Mouse (Mus musculus) cerebellum, adult 11-12 months (tissue): ENCODE results near the gene Chd6.

Experiments
- DNase-seq: peaks from one replicate; pipeline ENCODE4 v3.0.0; 2022

The Chd6 gene

DNA sequence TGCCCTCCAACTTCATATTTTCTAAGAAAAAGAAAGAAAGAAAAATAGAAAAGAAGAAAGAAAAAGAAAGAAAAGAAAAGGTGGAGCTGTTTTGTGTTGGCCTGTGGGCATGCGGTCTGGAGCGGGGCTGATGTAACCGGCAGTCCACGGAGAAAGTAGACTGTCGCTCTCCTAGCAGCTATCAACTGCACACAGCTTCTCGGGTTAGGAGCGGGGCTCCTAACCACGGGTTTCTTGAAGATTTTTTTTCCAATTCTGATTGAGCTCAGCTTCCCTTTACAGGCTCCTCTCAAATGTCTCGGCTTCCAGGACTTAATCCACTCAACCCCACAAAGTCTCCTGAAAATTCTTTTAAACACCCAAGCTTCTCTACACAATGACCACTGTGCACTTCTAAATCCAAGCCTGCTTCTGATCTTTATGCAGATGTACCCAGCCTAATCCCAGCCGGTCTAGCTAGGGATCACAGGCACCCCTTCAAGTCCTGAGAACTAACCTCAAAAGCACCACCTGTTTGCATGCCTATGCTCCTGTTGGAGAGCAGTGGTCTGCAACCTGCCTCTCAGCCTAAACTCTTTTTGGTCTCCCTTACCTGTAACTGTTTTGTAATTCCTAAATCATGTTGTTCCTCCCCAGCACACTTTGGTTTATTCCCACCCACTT is 42.6 kb downstream of the Chd6 start:
- no peak for DNase-seq

DNA sequence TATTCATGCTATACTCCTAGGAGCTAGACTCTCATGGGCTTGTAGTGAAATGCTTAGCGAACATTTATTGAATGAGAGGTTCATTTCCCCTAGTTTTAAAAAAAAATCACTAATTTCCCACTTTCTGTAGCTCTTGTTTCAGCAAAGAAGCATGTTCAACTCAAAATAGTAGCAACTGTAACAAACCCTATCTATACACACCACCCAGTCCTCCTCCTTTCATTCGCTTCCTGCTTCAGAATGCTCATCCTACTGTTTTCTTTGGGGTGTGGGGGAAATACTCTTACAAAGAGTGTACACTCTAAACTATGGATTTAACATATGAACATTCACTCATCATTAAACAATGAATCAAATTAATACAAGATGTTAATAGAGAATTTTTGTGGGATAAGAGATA is 43.3 kb downstream of the Chd6 start:
- DNase-seq = no peak

DNA sequence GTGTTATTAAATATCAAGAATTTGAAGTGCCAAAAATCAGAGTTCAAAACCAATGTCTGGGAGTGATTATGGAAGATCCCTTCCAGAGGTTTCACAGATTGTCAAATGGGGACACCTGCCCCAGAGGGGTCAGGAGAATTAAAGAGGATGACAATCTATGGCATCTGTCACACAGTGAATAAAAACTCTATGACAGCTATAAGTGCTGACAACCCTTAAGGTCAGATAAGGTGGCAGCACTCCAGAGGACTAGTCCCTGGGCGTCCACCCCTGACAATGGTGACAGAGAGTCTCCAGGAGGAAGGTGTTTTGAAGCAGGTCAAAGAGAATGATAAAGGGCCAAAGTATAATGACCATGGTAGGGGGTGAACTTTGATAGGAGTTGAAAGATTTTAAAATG is 44.0 kb downstream of the Chd6 start:
- DNase-seq = no peak

DNA sequence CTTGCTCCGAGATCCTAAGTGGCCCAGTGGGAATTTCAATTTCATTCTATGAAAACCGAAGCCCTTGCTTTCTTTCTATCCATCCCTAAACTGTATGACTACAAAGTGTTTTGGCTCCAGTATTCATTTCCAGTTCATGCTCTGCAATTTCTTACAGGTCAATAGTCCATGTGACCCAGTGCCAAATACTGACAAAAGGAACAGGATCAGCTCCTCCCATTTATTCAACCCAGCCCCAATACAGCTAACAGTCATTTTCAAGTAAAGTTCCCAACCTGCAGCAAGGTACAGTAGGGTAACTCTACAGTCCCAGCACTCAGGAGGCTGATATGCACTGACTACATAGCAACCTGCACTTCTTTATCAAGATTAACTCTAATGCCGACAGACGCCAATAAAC is 50.0 kb downstream of the Chd6 start:
- DNase-seq = no peak

DNA sequence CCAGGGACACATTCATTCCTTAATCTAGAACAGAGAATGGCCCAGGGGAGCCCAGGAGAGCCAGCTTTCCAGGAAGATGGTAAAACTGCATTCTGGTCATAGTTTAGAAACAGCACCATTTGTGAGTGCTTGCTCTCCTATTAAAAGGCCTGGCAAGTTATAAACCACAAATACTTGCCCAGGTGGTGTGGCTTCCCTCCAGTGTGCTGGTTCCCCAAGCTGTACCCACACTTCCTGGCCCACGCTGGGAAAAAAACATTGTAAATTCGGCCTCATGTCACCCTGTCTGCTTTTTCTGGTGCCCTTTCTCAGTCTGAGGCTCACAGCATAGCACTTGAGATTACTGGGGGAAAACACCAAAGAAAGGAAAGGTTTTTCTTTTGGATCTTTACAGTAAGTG is 55.1 kb downstream of the Chd6 start:
- DNase-seq = peak; percentile 80

DNA sequence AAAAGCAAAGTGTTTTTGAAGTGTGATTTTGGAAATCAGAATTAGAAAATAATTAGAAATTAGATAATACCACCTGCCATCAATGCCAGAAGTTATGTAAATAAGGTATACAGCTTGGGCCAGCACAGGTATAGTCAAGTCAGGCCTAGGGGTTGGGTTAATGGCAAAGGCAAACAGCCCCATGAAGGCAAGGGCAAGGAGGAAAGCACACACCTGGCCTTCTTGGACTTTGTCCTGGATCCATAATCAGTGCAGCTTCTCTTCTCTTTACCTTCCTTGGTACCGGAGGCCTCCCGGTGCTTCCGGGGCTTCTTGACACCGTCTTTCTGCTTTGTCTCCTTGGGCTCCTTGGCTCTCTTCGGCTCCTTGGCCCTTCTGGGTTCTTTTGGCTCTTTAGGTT is 56.7 kb downstream of the Chd6 start:
- no peak for DNase-seq

DNA sequence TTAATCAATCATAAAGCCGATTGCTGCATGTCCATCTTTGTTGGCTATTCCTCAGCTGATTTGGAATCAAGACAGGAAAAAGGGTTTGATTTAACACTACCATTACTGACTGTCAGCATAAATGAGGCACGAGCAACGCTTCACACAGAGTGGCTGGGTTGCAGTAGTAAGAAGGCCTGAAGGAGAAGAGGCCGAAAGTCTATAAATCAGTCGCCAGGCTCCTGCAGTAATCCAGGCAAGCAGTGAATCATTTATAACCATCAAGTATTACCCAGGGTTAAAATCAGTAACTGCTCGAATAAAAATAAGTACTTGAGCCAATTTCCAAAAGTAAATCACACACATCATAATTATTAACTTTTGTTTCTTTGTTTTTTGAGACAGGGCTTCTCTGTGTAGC is 59.4 kb downstream of the Chd6 start:
- no peak for DNase-seq

DNA sequence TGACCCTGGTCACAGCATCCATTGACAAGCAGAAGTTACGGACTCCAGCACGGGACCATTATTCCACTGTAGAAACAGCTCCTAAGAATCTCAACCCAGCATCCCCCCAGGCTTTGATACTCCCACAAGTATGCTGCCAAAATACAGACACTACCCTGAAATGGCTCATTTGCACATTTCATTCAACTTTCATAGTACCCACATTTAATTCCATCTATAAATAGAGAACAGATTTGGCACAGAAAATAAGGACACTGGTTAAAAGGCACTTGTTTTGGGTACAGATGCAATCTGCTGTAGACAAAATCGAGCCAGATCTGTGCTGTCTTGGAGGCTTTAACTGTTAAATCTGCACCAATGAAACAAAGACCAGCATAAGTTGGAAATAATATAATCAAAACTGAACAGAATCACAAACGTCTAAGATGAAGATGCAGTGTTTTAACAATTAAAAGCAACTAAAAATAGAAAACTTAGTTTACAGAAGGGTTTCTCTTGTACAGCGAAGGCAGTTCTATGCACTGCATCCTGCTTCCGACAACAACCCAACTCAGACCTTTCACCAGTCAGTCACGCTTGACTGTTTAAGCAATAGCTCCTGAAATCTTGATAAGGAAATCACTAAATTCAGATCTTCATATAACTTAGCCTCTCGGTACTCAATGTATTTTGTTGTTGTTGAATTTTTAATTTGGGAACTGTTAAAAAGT is 64.2 kb downstream of the Chd6 start:
- no peak for DNase-seq

DNA sequence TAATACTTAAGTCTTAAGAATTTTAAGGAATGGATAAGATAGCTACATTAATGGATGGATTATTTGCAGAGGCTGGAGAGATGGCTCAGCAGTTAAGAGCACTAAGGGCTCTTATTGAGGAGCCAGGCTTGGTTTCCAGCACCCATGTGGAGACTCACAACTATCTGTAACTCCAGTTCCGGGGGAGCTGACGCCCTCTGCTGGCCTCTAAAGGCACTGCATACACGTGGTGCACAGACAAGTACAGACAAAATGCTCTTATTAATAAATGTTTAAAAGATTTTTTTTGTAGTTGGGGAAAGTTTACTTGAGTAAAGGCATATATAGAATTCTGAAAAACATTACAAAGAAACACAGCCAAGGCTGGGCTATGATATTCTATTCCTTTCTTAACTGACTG is 66.0 kb downstream of the Chd6 start:
- DNase-seq = no peak

DNA sequence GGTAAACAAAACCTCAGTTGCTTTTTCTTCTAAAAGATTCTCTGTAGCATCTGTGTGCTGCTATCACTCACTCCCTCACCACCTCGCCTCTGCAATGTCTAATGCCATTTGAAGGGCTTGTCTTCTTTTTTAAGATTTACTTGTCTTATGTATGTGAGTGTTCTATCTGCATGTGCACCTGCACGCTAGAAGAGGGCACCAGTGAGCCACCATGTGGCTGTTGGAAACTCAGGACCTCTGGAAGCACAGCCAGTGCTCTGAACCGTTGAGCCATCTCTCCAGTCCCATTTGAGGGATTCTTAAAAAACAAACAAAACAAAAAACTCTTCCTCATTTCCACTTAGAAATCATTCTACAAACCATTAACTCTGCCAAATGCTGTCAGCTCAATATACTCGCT is 68.1 kb downstream of the Chd6 start:
- DNase-seq = no peak

DNA sequence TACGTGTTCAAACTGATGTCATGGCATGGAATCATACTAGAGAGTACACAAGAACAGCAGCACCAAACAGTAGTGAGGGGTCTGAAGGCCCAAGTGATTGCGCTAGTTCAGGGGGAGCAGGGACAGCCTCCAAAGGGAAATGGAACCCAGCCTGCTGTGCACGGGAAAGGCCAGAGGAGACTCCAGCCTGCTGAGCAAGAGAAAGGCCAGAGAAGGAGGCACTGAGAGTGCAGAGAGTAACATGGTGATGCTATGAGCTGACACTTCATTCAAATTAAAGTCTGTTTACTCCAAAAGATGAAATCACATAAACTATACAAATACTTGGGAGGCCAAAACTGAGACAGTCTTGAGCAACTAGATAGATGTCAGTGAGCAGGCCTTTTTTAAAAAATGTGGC is 71.1 kb downstream of the Chd6 start:
- DNase-seq = no peak

DNA sequence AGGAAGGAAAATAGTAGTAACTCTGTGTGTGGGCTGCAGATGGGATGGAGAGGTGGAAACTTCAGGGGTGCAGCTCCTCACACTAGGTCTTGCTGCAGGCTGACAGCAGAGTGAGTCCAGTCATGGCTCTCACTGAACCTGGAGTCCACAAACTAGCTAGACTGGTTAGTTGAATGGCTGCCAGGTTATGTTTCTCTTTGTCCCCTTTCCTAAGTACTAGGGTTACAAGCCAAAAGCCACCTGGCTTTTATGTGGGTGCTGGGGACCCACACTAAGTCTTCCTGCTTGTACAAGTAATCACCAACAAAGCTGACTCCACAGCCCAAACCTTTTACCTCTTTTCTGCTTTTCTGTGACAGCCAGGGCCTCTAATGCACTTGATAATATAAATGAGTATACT is 75.7 kb downstream of the Chd6 start:
- DNase-seq = no peak

DNA sequence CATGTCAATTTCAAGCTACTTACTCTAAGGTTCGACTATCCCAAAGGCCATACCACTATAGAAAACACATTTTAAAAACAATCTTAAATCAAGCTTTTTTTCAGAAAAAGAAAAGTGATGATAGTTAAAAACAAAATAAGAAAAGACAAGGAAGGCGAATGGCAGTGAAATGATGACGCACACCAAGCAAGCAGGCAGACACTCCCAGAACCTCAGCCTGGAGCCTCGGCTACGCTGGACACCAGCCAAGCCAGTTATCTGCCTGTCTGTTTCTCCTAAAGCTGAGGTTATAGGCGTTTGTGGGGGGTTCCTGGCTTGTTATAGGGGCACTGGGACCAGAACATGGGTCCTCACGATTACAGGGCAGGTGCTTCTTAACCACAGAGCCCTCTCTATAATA is 76.5 kb downstream of the Chd6 start:
- DNase-seq = no peak

DNA sequence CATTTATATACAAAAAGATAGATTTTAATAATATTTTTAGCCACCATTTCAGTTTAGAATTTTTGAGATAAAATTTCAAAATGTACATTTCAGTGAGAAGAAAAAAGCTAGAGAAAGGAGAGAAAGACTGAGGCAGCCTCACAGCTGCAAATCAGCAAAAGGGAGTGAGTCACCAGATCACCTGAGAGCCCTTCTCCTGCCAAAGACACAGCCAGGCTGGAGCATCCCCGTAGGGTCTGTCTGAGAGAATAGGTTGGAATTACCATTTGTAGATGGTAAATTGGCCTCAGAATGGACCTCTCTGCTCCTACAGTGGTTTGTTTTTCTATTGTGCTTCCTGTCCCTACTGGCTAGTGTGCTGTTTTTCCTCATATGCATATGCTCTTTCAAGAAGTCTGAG is 84.3 kb downstream of the Chd6 start:
- DNase-seq = no peak

DNA sequence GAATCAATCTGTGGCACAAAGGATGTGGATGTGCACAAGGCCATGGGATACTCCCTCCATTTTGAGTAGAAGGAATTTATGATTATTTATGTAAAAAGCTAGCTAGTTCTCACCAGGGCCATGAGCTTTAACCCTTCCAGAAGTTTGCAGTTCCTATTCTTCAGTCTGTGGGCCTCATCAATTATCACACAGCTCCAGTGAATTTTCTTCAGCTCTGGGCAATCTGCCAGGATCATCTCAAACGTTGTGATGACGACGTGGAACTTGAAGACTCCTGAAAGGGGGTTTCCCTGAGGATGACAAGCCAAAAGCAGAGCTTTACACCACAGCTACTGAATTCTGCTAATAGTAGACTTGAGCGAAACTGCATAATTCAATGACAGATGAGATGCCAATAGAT is 91.0 kb downstream of the Chd6 start:
- no peak for DNase-seq

DNA sequence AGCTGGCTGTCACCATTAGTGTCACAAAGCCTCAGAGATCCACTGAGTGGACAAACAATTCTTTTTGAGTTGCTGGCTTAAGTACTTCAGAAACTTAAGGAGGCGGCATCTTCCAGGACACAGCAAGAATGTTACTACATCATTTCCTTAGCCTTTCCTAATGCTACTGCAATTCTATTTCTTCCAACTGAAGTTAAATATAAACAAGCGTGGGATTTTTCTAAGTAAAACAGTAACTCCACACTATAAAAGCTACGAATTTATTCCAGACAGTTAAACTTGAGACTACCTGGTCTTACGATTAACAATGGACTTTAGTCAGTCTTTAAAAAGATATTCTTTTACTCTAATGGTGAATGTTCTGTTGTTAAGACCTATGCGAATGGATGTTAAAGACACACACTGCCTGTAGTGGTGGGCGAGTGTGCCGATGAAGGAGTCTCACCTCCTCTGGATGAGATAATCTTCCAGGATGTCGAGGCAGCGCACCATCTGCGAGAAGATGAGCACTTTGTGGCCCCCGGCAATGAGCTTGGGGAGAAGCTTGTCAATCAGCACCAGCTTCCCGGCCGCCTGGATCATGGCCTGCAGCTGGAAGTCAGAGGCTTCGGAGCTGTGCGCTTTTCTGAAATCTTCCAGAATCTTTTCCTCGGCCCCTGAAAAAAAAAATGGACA is 96.2 kb downstream of the Chd6 start:
- DNase-seq = no peak

DNA sequence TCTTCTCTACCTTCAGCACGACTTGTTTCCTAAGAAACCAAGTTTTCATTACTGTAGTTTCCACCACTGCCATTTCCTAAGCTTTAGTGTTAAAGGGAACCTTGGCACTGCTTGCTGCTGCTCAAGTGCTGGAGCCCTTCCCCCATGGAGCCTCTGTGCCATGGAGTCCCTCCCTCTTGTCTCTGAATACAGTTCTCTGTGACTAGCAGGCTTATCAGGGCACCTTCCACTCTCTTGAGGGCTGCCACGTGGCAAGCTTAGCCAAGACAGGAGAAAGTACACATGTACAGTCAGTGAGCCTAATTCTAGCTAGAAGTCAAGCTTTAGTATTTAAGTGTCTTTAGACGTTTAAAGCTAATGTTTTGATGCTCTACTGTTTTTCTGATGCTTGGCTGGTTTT is 104.5 kb downstream of the Chd6 start:
- no peak for DNase-seq

DNA sequence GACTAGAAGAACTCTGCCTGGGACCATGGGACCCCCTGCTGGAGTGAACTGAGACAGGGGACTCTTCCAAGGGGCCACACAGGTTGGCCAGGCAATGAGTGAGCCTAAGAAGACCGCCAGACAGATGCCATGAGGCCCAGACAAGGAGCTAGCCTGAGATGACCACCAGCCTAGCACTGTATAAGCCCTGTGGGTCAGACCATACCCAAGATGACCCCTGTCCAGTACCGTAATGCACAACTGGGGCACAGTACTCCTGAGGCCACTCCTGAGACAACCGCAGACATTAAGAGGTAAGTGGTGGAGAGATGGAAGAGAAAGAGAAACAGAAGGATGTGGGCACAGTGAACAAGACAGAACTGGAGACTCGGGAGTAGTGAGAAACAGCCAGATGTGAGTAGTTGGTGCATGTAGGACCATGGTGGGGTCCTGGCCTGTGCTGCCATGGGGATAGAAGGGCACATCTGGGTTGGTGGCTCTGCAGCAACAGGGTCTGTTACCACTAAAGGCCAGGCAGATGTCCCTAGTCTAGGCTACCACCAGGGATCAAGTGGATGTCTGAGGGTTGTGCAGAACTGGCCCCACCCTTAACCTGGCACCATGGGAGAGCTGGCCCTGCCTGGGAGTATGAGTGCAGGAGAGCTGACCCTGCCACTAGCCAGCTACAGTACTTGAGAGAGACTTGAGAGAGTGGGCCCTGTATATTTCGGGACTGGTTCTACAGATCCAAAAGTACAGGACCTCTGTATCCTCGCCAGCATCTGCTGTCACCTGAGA is 111.7 kb downstream of the Chd6 start:
- DNase-seq = no peak

DNA sequence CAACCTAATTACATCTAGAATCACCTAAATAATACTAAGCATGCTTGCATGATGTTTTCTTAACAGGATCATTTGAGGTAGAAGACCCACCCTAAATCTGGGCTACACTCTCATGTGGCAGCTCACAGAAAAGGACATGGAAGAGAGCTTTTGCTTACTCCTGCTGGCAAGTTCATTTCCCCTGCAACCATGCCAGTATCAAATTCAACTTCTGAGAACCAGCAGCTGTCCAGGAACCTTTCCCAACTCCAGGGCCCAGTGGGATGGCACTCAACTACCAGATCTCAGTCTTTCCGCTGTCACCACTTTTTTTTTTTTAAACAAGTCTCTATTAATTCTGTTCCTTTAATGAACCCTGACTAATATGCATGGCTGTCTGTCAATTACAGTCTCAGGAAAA is 114.7 kb downstream of the Chd6 start:
- DNase-seq = no peak

DNA sequence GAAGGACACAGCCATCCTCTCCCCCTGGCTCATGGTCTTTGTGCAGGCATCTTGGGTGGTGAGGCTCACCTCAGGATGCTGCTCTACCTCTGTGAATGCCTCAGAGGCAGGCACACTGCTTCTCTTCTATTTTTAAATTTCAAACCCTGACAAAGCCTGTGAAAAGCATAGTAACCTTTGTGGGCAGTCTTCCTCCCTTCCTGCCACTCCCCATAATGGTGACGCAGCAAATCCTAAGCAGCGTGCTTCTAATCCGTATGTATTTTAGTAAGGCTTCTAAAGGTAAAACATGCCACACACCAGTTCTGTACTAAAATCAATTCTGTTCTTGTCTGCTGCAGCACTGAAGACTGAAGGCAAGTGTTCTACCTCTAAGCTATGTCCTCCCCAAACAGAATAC is 116.4 kb downstream of the Chd6 start:
- DNase-seq = no peak

DNA sequence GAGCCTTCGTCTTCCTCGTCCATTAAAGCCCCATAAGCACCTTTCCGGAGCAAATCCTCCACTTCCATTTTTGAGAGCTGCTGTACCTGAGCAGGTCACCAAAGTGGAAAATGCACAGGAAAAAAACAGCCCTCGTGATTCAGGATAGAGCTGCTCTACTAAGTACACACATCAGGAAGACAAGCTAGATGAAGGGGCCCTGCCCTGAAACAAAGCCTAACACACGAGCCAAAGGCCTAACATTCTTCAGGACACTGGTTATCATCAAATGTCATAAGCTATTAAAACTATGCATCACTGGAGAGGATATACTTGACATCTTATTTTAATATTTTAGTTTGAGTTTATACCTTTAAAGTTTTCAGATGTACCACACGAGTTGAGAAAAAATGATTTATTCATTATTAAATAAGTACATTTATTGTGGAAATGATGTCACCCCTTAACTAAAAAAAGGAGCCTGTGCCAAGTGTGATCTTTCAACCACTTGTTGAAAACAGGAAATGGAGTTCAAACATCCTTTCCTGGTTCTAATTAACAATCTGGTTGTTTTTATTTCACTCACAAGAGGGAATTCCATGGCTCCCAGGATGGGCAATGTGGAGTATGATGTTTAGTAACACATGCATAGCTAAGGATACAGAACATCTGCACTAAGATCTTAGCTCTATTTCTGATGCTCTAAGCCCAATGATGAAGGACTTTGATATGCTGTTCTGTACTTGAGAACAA is 118.4 kb downstream of the Chd6 start:
- DNase-seq = no peak

DNA sequence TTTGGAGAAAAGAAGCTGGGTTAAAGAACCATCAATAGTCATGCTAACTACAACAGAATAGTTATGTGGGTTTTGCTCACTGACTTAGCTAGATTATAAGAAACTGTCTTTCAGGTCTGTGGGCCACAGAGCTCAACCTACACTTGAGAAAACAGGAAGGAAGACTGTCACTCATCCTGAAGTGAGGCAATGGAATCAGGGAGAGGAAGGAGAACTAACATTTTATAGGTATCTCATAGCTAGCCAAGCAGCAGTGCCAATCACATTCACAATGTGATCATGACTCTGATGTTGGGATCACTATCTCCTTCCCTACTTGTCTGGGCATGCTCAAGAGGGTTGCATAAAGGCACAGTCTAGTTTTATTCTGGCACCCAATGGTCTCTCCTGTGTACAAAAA is 121.4 kb downstream of the Chd6 start:
- no peak for DNase-seq

DNA sequence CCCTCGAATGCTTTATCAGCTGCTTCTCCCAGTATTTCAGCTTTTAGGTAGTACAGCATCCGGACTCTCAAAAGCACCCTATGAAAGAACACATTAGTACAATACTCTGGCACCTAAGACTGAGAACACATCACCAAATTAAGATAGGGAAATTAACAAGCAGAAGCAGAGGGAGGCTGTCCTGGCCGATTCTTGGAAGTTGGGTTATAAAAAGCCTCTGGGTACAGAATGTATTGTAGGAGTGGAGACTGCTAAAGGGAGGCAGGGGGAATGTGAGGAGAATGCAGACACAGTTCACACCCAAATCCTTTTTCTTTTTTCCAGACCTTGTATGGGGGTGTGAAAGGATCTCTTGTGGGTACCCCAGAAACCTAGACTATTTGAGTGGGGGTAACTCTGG is 126.2 kb downstream of the Chd6 start:
- DNase-seq = no peak
